Mouse (Mus musculus) cortical plate, adult 2 months (tissue): ENCODE results near the gene Ccdc13.

ENCODE experiments used
- CTCF ChIP-seq: fragments of 200-500 bp; IDR thresholded peaks from 2 replicates; pipeline ENCODE4 v1.5.1; 2011; ENCODE audit warnings: mild to moderate bottlenecking, control low read depth, low read length; ENCODE audit not compliant: insufficient read depth; ENCODE audit errors: extremely low read depth
- POLR2A ChIP-seq: fragments of 200-500 bp; IDR thresholded peaks from 2 replicates; pipeline ENCODE4 v1.6.1; 2011; ENCODE audit warnings: mild to moderate bottlenecking, low read length, control low read depth; ENCODE audit not compliant: insufficient read depth; ENCODE audit errors: extremely low read depth

DNA sequence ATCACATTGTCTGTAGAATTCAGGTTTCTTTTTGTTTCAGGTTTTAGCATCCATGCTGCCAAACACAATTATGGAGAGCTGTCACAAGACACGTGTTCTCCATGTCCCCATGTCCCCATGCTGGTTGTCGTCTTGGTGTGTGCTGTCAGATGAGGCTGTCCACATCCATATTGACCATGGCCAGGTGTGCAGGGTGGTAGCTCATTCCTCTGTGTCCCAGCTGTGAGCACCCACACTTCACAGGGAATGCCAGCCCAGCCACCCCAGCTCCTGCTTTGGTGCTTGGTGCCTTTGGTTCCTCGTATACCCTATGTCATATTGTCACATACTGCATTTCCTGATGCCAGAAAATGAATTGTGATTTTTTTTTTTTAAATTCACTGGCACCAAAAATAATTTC, 84.6 kb downstream of the Ccdc13 start:
- TF ChIP-seq CTCF, result no peak
- TF ChIP-seq POLR2A, result no peak
